Mouse (Mus musculus) testis, postnatal 14 days (tissue): ENCODE results near the gene Lmtk2.

Experiments used
- DNase-seq: peaks from one replicate; pipeline ENCODE4 v3.0.0; 2021; ENCODE audit warnings: low spot score

Gene Lmtk2

GRCm38 (mm10) chr5:144178216-144178615 is 78.0 kb downstream of the Lmtk2 start:
- no peak for DNase-seq

DNA sequence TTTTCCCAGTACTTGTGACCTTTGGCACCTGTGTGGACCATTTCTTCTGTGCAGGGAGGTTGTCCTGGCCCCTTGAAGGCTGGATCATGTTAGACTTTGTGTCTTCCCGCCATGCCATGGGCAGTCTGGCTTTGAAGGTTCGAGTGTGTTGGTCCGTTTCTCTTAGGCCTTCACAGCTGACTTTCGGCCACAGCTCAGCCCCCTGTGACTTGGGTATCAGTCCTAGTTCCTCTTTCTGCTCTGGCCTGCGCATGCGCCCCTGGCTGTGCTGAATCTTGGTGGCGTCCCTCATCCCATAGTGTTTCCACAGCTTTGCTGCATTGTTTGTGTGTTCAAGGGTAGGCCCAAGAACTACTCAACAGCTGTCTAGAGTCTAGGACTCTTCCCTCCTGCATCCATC is 81.0 kb downstream of the Lmtk2 start:
- DNase-seq, result no peak

DNA sequence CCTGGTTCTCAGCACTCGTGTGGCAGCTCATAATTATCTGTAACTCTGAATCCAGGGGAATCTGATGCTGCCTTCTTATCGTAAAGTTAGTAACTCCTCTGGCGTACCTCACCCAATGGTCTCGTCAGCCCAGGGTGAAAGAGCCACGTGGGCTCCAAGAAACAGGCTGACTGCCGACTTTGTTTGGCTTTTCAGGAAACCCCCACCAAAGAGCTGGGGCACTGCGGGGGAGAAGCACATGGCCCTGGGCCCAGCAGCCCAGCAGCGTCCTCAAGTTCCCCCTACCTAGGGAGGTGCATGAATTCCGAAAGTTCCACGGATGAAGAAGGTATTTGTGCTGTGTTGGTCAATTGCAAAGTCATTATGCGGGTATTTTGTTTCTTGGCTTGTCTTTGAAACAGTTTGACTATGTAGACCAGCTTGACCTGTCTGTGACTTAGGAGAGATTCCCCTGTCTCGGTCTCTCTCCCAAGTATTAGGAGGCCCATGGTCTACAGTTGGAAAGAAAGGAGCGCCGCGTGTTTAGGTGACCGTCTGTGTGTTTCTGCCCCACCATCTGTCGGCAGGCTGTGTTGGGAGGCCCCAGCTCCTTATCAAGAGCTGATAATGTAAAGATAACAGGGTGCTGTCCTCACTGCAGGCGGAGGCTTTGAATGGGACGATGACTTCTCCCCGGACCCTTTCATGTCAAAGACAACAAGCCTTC is 82.5 kb downstream of the Lmtk2 start:
- DNase-seq, result peak; percentile 40

GRCm38 (mm10) chr5:144183248-144183559 is 83.0 kb downstream of the Lmtk2 start:
- DNase-seq, result no peak

- no peak for DNase-seq
Observed at GRCm38 (mm10) chr5:144183647-144184335, 83.6 kb downstream of the Lmtk2 start.

DNA sequence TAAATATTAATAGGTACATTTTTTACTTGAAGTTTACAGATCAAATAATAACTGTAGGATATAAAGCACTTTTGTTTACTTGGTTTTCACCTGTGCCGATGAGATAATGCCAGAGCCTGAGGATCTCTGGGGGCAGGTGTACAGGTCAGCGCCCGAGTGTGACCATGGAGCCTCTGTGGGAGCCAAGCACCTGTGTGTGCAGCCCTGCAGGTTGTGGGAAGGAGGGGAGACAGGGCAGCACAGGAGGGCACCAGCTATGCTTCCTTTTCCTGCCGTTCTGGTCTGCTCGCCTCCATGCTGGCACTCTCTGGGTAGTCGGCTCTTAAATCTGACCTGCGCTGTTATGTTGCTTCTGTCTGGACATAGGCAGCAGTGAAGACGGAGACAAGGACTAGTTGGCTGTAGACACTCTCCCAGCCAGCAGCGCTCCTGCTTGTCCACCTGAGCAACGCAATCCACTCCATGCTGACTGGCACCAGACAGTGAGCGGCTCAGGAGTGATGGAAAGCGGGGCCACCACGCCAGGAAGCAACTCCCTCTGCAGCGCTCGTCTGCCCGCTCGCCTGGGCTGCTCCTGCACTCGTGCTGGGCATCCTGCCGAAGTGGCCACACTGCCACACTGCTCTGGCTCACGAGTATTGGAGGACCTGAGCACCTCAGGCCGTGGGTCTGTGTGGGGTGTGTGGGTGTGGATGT is 84.3 kb downstream of the Lmtk2 start:
- no peak for DNase-seq

DNA sequence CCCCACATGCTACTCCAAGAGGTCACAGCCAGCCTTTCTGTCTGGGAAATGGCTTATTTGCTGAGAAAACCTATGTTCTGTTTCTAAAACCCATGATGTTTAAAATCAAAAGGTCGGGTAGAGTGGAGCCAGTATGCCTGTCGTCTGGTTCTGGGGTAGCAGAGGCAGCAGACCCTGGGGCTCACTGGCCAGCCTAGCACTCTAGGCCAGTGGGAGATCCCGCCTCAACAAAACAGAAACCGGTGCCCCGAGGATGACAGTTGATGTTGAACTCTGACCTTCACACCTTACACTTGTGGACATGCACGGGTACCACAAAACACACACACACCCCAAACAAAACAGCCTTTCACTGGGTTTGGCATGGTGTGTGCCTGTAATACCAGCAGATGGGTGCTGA is 88.2 kb downstream of the Lmtk2 start:
- no peak for DNase-seq

DNA sequence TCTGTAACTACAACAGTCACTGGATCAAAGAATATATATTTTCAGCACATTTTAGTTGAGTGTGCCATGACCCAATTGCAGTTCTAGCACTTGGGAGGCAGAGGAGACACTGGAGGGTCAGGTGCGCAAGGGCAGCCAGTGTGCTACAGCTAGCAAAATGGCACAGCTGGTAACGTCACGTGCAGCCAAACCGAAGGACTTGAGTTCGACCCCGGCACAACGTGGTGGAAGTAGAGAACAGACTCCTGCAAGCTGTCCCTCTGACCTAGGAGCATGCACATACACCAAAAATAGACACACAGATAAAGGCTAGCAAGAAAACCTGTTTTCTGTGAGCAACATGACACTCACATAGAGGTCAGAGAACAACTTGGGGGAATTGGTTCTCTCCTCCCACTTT is 89.1 kb downstream of the Lmtk2 start:
- DNase-seq, result no peak

DNA sequence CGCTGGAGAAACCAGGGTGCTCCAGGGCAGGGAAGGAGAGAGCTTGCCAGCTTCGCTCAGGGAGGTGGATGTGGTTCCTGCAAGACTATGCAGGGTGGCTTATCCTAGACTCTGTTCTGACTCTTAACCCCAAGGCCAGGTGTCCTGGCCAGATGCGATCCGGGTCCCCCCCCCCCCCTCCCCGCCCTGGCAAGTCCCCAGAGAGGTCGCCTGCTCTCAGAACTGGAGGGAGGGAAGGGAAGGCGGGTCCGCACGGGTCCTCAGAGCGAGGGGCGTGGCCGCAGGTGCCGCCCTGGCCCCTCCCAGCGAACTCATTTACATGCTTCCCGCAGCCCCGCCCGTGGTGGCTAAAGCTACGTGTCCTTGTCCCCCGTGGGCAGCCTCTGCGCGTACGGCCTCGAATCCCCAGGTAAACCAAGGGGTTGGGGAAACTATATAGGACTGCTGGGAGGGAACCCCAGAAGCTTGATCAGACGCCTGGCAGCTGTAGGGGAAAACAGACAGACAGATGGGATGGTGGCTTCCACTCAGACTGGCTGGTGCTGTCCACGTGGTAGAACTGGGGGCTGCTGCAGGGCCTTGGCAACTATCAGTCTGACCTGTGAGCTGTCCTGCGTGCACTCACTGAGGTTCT is 89.8 kb downstream of the Lmtk2 start, which contains the start of gene Bhlha15:
Bhlha15 (plus strand) TSS at position 337 of the 634 bp plus-strand sequence.
- DNase-seq, result peak; percentile 49

GRCm38 (mm10) chr5:144191026-144191425 is 90.8 kb downstream of the Lmtk2 start:
- no peak for DNase-seq

GRCm38 (mm10) chr5:144192673-144193072 is 92.4 kb downstream of the Lmtk2 start:
- DNase-seq, result no peak

- DNase-seq, result no peak
Observed at GRCm38 (mm10) chr5:144194416-144194815, 94.2 kb downstream of the Lmtk2 start.

DNA sequence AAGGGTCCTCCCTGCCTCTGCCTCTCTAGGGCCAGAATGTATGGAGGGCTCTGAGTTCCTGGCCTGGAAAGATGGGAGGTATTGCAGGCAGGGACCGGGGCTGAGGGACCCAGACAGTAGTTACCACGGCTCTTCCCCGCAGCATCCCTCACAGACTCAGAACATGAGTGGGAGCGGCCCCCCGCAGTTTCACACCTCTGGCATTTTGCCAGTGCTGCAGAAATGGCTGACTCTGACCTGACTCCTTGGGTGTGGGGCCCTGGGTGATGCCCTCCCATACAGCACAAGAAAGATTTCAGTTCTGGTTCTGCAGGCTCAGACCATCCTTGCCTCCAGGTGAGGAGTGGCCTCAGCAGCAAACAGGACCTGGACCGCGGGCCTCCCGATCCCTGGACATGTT is 95.3 kb downstream of the Lmtk2 start:
- no peak for DNase-seq

DNA sequence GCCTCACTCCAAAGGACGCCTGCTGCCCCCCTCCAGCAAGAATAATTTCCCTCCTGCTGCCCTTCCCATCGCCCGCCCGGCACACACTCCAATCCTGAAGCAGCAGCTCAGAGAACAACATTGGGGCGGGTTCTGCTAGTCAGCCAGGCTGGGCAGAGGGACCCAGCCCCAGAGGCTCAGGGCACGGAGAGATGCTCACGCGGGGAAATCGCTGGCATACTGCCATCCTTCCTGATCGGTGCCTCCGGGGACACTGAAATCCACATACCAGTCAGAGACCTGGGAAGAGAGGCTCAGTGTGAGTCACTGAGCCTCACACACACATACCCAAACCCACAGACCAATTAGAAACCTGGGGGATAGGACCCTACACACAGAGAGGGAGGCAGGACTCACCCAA is 100.4 kb downstream of the Lmtk2 start:
- no peak for DNase-seq

GRCm38 (mm10) chr5:144202430-144202829 is 102.2 kb downstream of the Lmtk2 start:
- DNase-seq, result no peak

GRCm38 (mm10) chr5:144203398-144203959 is 103.2 kb downstream of the Lmtk2 start:
- no peak for DNase-seq

DNA sequence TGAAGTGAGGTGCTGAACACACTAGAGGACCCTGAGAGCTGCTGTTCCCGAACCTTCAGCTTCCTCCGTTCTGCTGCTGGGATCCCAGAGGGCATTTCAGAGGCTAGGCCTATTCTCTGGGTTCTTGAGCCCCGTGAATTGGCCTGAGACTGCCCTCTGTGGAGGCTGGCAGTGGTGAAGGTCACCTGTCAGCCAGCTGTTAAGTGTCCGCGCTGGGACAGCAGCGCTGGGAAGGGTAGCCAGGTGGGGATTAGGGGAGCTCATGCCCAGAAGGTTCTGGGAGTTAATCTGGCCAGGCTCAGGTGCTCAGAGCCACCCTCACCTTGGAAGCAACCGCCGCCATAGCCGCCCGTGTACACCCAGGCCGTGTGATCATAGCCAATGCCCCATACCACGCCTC is 104.1 kb downstream of the Lmtk2 start:
- DNase-seq, result no peak

DNA sequence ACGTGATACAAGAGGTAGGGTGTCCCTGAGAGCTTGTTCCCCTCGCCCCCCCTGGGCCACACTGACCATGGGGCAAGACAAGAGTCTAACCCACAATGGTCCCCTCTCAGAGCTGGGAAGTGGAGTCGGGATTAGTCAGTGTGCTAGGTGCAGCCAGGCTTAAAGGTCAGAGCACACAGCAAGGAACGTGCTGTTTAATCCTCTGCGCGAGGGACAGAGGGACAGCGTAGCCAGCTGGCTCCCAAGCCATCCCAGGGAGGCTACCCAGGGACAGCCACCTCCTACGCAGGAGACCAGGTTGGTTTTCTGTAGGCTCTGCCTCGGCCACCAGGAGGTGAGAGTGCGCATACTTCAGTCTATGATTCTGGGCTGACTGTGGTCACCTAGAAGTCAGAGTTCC is 104.7 kb downstream of the Lmtk2 start:
- no peak for DNase-seq

DNA sequence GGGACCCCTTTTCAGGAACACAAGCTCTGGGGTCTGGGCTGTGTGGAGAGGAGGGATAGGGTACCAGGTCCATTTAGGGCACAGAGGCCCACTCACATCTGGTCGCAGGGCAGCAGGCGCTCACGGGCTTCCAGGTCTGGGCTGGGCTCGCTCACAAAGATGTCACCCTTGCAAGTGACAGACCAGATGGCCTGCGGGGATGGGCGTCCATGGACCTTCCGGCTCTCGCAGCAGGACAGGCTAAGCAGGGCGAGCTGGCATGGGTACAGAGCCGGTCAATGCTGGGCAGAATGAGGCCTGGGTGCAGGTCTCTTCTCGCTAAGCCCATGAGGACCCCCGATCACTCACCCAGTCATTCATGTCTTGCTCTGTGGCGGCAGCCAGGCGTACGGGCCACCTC is 105.8 kb downstream of the Lmtk2 start:
- no peak for DNase-seq

- no peak for DNase-seq
Observed at GRCm38 (mm10) chr5:144207478-144207877, 107.2 kb downstream of the Lmtk2 start.

DNA sequence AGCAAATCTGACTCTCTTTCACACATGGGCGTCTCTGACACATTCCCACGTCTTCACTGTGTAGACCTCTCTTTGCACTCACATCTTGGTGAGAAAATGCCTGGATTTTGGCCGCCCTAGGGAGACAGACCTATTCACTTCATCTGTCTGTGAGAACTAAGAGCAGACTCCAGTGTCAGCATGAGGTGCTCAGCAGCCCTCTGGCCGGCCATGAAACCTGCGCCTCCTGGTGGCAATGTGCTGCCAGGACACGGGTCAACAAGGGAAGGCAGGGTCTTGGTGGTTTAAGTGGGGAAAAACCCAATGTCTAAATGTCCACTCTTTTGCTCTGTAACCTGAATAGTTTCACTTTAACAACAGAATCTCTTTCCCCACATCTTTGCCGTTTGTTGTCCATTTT is 114.2 kb downstream of the Lmtk2 start:
- no peak for DNase-seq

DNA sequence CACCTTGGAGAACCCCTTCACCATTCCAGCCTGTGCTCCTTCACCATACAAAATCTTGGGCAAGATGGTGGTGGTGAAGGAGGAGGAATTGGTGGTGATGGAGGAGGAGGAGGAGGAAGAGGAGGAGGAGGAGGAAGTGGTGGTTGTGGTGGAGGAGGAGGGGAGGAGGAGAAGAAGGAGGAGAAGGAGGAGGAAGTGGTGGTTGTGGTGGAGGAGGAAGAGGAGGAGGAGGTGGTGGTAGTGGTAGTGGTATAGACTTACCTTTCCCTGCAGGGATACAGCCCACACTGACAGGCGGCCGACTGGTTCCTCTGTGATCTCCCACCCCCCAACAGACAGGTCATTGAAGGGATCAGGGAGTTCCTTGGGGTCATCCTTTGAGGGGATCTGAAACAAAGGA is 115.8 kb downstream of the Lmtk2 start:
- no peak for DNase-seq

DNA sequence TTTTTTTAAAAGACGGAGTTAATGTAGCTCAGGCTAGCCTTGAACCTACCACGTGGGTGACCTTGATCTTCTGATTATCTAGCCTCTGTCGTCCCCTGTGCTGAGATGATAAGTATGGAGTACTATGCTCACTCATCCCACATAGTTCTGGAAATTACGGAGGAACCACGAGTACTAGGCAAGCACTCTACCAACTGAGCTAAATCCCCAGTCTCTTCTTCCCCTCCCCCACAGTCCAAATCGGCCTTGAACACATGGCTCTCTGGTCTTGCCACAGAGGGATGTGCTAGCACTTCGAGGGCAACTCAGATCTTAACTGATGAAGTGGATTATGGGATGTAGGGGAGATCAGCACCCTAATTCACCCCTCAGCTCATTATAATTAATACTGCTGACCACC is 117.8 kb downstream of the Lmtk2 start:
- no peak for DNase-seq
